Mouse (Mus musculus) cerebellum, postnatal 4 days (tissue): ENCODE data around the gene Alk.

Experiments used
- DNase-seq, 2 experiments: peaks; one replicate each; pipeline ENCODE4 v3.0.0; 2022; ENCODE audit warnings: low spot score in 2 of 2, mixed read lengths in 1 of 2

Alk gene

DNA sequence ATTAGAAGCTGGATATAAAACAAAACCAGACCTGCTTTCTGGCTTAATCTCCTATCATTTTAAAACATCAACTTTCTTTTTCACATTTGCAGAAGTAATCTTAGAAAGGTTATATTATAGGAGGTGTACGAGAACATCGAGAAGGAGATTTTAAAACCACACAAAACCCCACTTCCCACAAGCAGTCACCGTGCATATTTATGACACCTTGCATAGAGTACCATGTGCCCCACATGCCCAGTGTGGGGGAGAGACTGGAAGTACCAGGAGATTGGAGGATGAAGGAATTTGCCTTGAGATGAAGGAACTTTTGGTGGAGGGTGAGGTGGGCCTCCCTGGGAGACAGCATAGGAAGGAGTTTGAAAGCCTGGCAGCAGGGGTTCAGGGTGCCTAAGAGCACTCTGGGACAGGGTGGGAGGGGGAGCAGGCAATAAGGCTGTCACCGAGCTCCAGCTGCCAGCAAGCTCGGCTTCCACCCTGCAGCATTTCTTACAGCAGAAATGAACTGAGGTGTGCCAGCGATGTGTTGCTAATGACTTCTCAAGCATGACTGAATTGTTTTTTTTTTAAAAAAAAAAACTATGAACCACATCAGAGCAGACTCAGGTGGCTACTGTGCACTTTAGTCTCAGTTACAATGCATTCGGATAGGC lies 459.4 kb downstream of the Alk start:
- DNase-seq = no peak

GRCm38 (mm10) chr17:72144461-72144860 lies 460.0 kb downstream of the Alk start:
- DNase-seq = no peak

- DNase-seq = no peak
Measured at GRCm38 (mm10) chr17:72132140-72132911, 472.1 kb downstream of the Alk start.

DNA sequence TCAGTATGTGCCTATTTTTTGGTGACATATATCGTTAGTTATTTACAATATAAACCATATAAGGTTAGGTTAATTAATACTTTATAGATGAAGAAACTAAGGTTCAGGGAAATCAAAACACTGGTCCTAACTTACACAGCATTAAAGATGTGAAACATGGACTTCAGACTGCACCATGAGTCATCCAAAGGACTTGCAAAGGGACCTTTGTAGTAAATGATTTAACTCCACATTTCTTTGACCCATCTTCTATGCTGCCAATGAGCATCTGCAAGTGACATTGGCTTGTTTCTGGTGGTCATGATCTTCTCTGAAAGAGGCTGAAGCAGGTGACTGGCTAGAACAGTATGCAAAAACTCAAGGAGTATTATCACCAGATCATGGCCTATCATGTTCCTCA lies 482.8 kb downstream of the Alk start:
- no peak for DNase-seq

- no peak for DNase-seq
Measured at GRCm38 (mm10) chr17:72120278-72120677, 484.1 kb downstream of the Alk start.

DNA sequence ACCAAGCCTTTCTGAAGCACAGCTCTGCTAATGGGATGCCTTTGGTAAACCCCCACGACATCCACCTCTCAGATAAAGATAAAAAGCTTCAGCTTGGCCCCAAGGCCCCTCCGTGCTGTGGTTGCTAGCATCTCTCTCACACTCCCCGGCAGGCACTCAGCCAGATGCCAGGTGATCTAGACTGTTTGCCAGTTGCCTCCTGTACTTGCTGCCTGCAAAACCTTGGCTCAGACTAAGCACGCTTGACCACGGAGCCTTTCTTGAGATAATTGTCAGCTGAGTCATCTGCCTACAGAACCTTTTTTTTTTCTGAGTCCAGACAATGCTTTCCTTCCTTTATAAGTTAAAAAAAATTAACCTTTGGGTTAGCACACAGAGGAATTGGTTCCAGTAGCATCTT lies 486.1 kb downstream of the Alk start:
- peak in 1 of 2 experiments; percentile 10 for DNase-seq

GRCm38 (mm10) chr17:72115271-72115944 lies 489.0 kb downstream of the Alk start:
- no peak for DNase-seq

DNA sequence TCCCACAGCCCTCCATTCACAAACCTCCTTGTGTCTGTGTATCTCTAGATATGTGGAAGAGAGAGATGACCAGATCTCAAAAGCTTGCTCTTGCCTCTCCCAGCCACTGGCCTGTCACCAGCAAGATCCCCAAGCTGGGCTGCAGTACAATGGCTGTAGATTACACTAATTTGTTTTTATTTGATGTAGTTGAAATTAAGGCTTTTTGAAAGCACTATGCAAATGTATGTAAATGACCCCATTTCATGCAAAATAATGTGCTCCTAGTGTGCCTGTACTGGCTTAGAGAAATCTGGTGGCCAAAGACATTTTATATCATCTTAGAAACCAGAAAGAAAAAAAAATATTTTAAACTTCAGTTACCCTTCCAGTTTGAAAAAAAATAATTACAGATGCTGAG lies 492.4 kb downstream of the Alk start:
- DNase-seq = no peak

- DNase-seq = no peak
Measured at GRCm38 (mm10) chr17:72111528-72111927, 492.9 kb downstream of the Alk start.

- peak in 1 of 2 experiments; percentile 18 for DNase-seq
Measured at GRCm38 (mm10) chr17:72087261-72087703, 517.1 kb downstream of the Alk start.

GRCm38 (mm10) chr17:72081396-72081795 lies 523.0 kb downstream of the Alk start:
- DNase-seq = no peak

DNA sequence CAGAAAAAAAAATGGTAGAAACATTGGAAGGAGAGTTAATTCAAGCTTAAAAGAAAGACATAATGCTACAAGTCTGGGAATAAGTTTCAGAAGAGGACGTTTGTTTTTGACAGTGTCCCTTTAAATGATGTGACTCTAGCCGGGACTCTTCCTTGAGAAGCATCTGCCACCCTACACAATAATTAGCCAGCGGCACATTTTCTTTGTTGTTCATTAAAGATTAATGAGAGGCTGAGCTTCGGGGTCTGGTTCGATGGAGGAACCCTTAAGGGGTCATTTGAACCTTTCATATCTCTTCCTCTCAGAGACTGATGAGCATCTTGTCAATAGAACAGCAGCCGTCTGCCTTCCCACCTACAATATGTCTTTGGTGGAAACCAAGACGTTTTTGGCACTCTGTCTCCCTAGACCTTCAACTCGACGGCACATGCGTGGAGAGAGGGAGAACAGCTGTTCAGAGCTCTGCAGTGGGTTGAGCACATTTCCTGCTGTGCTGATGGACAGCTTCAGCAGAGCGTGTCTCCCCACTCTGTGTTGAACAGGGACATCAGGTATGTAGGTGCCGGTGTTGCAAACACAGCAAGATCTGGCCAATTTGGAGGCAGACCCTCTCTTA lies 528.0 kb downstream of the Alk start:
- peak in 1 of 2 experiments; percentile 20 for DNase-seq

GRCm38 (mm10) chr17:72071871-72072270 lies 532.6 kb downstream of the Alk start:
- no peak for DNase-seq

GRCm38 (mm10) chr17:72068176-72068575 lies 536.3 kb downstream of the Alk start:
- DNase-seq = no peak

DNA sequence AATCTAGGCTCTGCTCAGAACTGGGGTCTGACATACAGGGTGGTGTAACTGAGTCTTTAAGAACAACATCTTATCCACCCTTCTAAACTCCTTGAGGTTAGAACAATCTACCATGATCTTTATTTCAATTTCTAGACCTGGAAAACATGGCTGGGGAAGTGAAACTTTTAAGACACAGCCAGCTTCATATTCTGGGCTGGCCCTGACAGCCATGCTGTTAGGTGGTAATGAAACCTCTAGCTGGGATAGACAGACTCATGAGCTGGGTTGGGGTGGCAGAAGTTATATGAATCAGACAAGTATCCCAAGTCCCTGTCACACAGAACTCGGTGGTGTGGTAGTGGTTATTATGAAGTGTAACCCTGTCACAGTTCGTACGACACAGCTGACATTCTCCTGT lies 541.4 kb downstream of the Alk start:
- DNase-seq = no peak

DNA sequence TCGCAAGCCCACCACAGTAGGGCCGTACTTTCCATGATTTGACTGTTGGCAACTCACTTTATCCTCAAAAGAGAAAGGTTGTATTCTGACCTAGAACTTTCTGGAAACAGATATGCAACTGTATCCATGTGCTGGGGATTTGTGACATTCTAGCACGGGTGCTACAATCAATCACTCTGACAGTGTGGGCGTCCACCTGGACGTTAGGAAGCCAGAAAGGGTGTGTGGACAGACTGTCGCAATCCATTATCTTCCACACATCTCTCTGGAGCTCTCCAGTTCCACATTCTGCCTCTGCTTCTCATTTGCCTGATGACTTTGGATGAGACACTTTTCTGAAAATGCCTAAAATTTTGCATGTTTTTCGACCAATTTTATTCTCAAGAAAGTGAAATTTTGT lies 545.1 kb downstream of the Alk start:
- no peak for DNase-seq

DNA sequence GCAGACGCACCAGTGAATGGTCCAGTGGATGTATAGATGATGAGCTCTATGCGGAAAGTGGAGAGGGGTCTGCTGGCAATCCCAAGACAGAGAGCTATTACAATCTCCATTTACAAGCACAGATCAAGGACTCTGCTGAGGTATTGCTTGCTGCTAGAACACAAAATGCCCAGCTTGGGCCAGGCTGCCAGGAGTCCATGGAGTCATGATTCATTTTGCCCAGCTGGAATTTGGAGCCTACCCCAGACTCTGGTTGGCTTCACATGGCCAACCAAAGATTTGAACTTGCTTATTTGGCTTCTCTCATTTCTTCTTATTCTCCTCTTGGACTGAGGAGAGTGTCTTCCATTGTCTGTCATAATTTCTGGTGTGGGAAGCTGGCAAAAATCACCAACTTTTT lies 558.8 kb downstream of the Alk start:
- DNase-seq = no peak

DNA sequence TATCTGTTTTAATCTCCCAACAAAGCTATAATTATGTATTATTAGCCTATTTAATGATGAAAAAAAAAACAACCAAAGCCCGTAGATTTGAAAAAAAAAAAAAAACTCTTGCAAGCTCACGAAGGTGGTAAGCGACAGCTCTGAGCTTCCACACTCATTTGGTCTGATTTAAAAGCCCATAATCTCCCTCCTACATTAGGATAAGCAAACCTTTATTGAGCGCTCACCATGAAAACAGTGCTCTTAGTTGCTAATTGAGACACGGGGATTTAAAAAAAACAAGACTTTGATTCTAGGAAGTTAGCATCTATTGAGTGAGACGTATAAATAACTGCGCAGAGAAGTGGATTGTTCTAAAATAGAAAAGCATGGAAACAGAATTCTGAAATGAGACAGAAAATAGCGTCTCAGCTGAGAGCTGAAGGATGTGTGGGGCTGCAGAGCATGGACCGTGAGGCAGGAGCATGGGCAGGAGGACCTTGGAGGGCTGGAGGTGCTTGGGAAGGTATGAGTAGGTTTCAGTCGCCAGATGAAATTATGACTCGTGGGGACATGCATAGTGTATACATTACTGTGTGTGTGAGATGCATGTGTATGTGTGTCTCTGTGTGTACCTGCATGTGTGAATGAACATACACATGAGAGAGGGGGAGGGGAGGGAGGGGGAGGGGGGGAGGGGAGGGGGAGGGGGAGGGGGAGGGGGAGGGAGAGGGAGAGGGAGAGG lies 560.6 kb downstream of the Alk start:
- no peak for DNase-seq

- DNase-seq = peak; percentile 32 to 80
Measured at GRCm38 (mm10) chr17:72043001-72043666, 561.3 kb downstream of the Alk start.

DNA sequence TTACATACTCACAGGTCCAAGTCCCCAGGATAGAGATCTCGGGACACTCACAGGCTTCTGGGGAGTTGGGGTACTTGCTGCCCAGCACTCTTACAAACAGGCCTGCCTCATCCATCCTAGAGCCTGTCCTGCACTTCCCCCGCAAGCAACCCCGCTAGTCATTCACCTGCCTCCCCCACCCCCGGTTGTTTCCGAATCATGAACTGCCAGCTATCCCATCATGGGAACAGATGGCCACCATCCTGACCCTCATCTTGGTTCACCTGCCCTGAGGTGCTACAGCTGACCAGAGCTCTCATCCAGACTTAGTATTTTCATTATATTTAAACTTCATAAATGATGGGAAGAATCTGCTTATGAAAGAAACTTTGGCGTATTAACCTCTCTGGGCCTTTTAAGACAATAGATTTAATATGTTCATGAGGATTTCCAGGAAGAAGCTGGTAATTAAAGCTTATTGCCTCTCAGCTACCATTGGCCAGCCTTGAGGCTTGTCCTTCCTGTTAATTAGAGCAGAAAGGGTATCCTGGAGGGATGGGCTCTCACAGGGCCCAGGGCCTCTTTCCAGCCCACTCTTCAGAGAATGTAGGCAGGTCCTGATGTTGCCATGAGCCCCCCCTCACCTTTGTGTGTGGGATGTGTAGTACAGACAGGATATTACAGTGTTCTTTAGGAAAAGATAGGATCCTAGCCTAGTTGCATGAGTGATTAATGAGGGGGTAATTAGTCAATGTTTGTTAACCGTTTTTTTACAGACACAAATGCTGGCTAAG lies 565.1 kb downstream of the Alk start:
- no peak for DNase-seq
